Mouse (Mus musculus) heart, embryonic 11.5 days (tissue): ENCODE results near the gene Klhdc4. TPM values are rescaled to one million over a fixed set of nuclear protein-coding genes. Genes with fewer than 3 reads are reported as not detected.

Experiments
- ATAC-seq: fragments of 200-750 bp; cut with Nextera tagmentation; replicated peaks from 2 replicates; pipeline ENCODE4 v1.8.0; 2017; ENCODE audit warnings: moderate library complexity; ENCODE audit not compliant: insufficient number of reproducible peaks, low FRiP score, low TSS enrichment
- H3K27ac ChIP-seq: fragments of 300-500 bp; sonication (generic); 2 replicates; pipeline ENCODE4 v1.5.1; 2014; ENCODE audit warnings: mild to moderate bottlenecking, low read depth, low read length
- H3K27me3 ChIP-seq: fragments of 300-500 bp; sonication (generic); 2 replicates; pipeline ENCODE4 v1.6.1; 2014; ENCODE audit warnings: mild to moderate bottlenecking, low read length, mixed read lengths; ENCODE audit not compliant: control insufficient read depth, insufficient read depth
- H3K36me3 ChIP-seq: fragments of 300-500 bp; sonication (generic); 2 replicates; pipeline ENCODE4 v1.6.1; 2014; ENCODE audit warnings: mild to moderate bottlenecking, low read length, moderate library complexity, mixed read lengths; ENCODE audit not compliant: control insufficient read depth, insufficient read depth
- H3K4me1 ChIP-seq: fragments of 300-500 bp; sonication (generic); 2 replicates; pipeline ENCODE4 v1.6.1; 2014; ENCODE audit warnings: low read length; ENCODE audit not compliant: control insufficient read depth, insufficient read depth
- H3K4me2 ChIP-seq: fragments of 300-500 bp; sonication (generic); 2 replicates; pipeline ENCODE4 v1.6.1; 2014; ENCODE audit warnings: mild to moderate bottlenecking, moderate library complexity
- H3K4me3 ChIP-seq: fragments of 300-500 bp; sonication (generic); 2 replicates; pipeline ENCODE4 v1.5.1; 2014; ENCODE audit warnings: low read depth, low read length
- H3K9ac ChIP-seq: fragments of 300-500 bp; sonication (generic); 2 replicates; pipeline ENCODE4 v1.6.1; 2014; ENCODE audit warnings: mild to moderate bottlenecking, low read depth, low read length, moderate library complexity
- H3K9me3 ChIP-seq: fragments of 300-500 bp; sonication (generic); replicated peaks from 2 replicates; pipeline ENCODE4 v1.6.1; 2016; ENCODE audit warnings: low read length; ENCODE audit not compliant: control insufficient read depth
- WGBS: fragments of 180-500 bp; shearing (Covaris S2); extraction: QIAGEN DNeasy Blood & Tissue Kit; methylation state at CpG from one replicate; pipeline ENCODE4 v1.1.7; 2014; ENCODE audit not compliant: insufficient replicate concordance; 5-methylcytosine and 5-hydroxymethylcytosine counted together
- polyA plus RNA-seq: library from polyadenylated mRNA; unstranded; fragments of >200 nt; fragmentation: Nextera tagmentation; extraction: Ambion mirVana; gene quantifications from 2 replicates; pipeline ENCODE4 v1.2.1, GENCODE M21; 2014

Klhdc4 gene
- polyA plus RNA-seq, 1 experiment from 2014 or later: 31.1 TPM

DNA sequence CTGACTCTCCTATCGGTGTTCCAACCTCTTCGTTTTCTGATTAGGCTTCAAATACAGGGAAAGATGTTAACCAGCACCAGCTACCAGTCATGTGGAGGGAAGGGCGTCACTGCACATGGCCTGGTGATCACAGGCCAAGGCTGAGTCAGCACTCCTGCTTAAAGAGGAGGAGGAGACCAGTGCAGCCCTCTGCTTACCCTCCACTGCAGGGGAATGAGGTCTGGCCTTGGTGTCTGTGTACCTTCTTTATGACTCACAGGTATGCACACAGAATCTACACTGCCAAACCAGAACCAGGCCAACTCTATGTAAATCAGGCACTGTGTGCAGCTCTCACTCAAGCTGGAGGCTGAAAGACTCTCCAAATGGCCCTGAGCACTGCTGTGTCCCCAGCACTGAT lies 17.9 kb downstream of the Klhdc4 start:
- Histone ChIP-seq H3K36me3 (peaks cover 2% of the 10 kb centered on the region; the same call in 1 of the 2 replicates), H3K4me3 (no peak overlapping the region), H3K4me1 (0 out of 2 replicates have a peak, but pooled peaks cover 3% of the 10 kb centered on the region), H3K9me3 (no peaks in the 10 kb centered on the region), H3K4me2 (no peak overlapping the region), H3K27me3 (no peaks in the 10 kb centered on the region), H3K9ac (no peak overlapping the region), H3K27ac (no peak overlapping the region)
- no peak for ATAC-seq
- 84% methylated on average over 3 of the region's 3 CpGs for WGBS

GRCm38 (mm10) chr8:121809524-121810155 lies 19.7 kb downstream of the Klhdc4 start:
- no peaks in the 10 kb centered on the region for H3K9me3 ChIP-seq
- H3K27me3 ChIP-seq: no peaks in the 10 kb centered on the region
- H3K27ac ChIP-seq: no peak overlapping the region
- no peak overlapping the region for H3K4me3 ChIP-seq
- H3K4me2 ChIP-seq: no peak overlapping the region
- WGBS: 82% methylated on average over 11 of the region's 11 CpGs
- 0 out of 2 replicates have a peak, but pooled peaks cover 3% of the 10 kb centered on the region for H3K4me1 ChIP-seq
- no peak for ATAC-seq
- peaks cover 7% of the 10 kb centered on the region; the same call in 1 of the 2 replicates for H3K36me3 ChIP-seq
- H3K9ac ChIP-seq: no peak overlapping the region

DNA sequence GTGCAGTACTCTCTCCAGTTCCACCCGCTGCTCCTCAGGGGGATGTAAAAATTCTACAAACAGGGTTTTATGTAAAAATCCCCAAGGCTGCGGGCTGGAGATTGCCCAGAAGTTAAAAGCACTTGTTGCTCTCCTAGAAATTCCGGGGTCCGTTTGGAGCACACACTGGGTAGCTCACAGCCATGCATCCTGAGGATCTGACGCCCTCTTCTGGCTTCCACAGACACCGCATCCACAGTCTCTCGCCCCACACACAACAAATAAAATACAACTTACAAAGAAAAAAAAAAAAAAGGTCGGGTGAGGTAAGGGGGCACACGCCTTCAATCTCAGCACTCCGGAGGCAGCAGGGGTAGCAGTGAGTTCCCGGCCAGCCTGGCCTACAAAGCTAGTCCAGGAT lies 21.3 kb downstream of the Klhdc4 start:
- WGBS: 70% methylated on average over 11 of the region's 11 CpGs
- no peaks in the 10 kb centered on the region for H3K27me3 ChIP-seq
- no peak overlapping the region for H3K27ac ChIP-seq
- H3K4me3 ChIP-seq: no peak overlapping the region
- no peaks in the 10 kb centered on the region for H3K9me3 ChIP-seq
- H3K4me1 ChIP-seq: 0 out of 2 replicates have a peak, but pooled peaks cover 3% of the 10 kb centered on the region
- no peak overlapping the region for H3K4me2 ChIP-seq
- H3K36me3 ChIP-seq: peaks cover 5% of the 10 kb centered on the region; the same call in 1 of the 2 replicates
- ATAC-seq: no peak
- no peak overlapping the region for H3K9ac ChIP-seq

GRCm38 (mm10) chr8:121806126-121806525 lies 23.2 kb downstream of the Klhdc4 start:
- no peak for ATAC-seq
- Histone ChIP-seq H3K27ac (no peak overlapping the region), H3K9me3 (no peaks in the 10 kb centered on the region), H3K4me2 (no peak overlapping the region), H3K4me1 (peaks cover 6% of the 10 kb centered on the region; the same call in 1 of the 2 replicates), H3K36me3 (0 out of 2 replicates have a peak, but pooled peaks cover 5% of the 10 kb centered on the region), H3K9ac (no peak overlapping the region), H3K27me3 (no peaks in the 10 kb centered on the region), H3K4me3 (no peak overlapping the region)
- WGBS: 88% methylated on average over 13 of the region's 13 CpGs

- H3K36me3 ChIP-seq: peaks cover 5% of the 10 kb centered on the region; the same call in 1 of the 2 replicates
These were observed 24.5 kb downstream of the Klhdc4 start for GRCm38 (mm10) chr8:121804829-121805228.

GRCm38 (mm10) chr8:121798401-121798800 lies 31.0 kb downstream of the Klhdc4 start:
- H3K27ac ChIP-seq: peak overlapping the region; percentile 38; the same call in 1 of the 2 replicates
- no peak overlapping the region for H3K9ac ChIP-seq
- peaks cover 3% of the 10 kb centered on the region for H3K36me3 ChIP-seq
- no peaks in the 10 kb centered on the region for H3K9me3 ChIP-seq
- 0 out of 2 replicates have a peak overlapping the region, but pooled peaks have one; percentile 3 for H3K4me2 ChIP-seq
- WGBS: 52% methylated on average over 6 of the region's 6 CpGs
- no peak for ATAC-seq
- no peaks in the 10 kb centered on the region for H3K27me3 ChIP-seq
- H3K4me3 ChIP-seq: no peak overlapping the region
- peaks cover 29% of the 10 kb centered on the region for H3K4me1 ChIP-seq

More at GRCm38 (mm10) chr8:121804829-121805228, 24.5 kb downstream of the Klhdc4 start:
- Histone ChIP-seq H3K27me3 (no peaks in the 10 kb centered on the region), H3K9me3 (no peaks in the 10 kb centered on the region), H3K4me1 (peaks cover 15% of the 10 kb centered on the region), H3K4me3 (no peak overlapping the region), H3K4me2 (no peak overlapping the region), H3K27ac (no peak overlapping the region), H3K9ac (no peak overlapping the region)
- ATAC-seq: no peak
- 94% methylated on average over 5 of the region's 5 CpGs for WGBS

DNA sequence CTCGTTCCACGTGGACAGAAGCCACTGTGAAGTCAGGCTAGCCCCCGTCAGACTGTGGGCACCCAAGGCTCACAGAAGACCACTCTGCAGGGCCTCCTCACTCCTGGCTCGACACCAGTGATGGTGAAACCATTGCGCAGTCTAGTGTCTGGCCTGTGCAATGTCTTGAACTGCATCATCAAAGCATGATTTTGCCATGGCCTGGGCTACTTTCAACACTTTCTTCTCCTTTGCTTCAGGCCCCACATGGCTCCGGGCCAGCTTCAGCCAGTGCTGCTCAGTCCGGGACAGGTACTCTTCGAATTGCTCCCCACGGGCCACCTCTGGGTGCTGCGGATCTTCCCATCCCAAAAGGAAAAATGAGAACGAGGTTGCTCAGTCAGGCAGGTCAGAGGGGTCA lies 33.0 kb downstream of the Klhdc4 start:
- no peaks in the 10 kb centered on the region for H3K9me3 ChIP-seq
- peaks cover 3% of the 10 kb centered on the region for H3K36me3 ChIP-seq
- H3K27ac ChIP-seq: no peak overlapping the region
- H3K27me3 ChIP-seq: no peaks in the 10 kb centered on the region
- no peak overlapping the region for H3K4me2 ChIP-seq
- 91% methylated on average over 11 of the region's 11 CpGs for WGBS
- ATAC-seq: no peak
- H3K4me1 ChIP-seq: peaks cover 42% of the 10 kb centered on the region
- no peak overlapping the region for H3K4me3 ChIP-seq
- no peak overlapping the region for H3K9ac ChIP-seq

DNA sequence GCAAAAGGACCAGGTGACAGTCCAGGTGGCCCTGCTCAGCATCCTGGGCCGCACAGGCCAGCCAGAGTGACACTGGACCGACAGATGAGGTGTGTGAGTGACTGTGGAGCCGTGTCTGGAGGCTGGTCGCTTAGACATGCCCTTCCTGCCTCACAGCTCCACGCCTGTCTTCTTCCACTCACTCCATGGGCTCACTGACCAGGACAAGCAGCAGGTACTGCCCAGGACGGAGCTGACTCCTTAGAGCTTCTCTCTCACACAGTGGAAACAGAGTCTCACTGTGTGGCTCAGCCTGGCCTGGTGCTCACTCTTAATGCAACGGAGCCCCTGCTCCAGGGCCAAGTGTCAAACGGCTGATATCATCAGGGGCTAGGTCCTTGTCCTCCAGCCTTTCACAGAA lies 33.9 kb downstream of the Klhdc4 start:
- Histone ChIP-seq H3K9ac (no peak overlapping the region), H3K4me2 (no peak overlapping the region), H3K4me3 (no peak overlapping the region), H3K9me3 (no peaks in the 10 kb centered on the region), H3K36me3 (peaks cover 3% of the 10 kb centered on the region), H3K27ac (no peak overlapping the region), H3K4me1 (peaks cover 37% of the 10 kb centered on the region), H3K27me3 (no peaks in the 10 kb centered on the region)
- WGBS: 82% methylated on average over 8 of the region's 8 CpGs
- no peak for ATAC-seq

DNA sequence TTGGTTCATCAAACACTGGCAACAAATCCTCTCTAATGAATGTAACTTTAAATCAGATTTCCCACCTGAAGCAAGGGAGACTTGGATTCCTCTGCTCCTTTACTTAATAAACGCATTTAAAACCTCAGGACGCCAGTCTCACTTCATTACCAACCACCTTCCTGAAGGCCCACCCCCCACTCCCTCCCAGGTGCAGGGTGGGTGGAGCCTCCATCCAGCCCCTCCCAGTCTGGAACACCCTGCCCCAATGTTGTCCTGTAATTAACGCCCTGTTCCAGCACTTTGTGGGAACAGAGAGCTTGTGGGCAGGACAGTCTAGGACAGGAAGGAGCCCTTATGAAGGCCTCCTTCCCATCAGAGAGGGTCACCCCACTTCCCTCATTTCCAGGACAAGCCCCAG lies 35.2 kb downstream of the Klhdc4 start:
- Histone ChIP-seq H3K9ac (0 out of 2 replicates have a peak overlapping the region, but pooled peaks have one; percentile 28), H3K4me2 (no peak overlapping the region), H3K27me3 (no peaks in the 10 kb centered on the region), H3K4me1 (peaks cover 32% of the 10 kb centered on the region), H3K27ac (no peak overlapping the region), H3K9me3 (no peaks in the 10 kb centered on the region), H3K4me3 (no peak overlapping the region), H3K36me3 (peaks cover 3% of the 10 kb centered on the region; the same call in 1 of the 2 replicates)
- ATAC-seq: no peak
- WGBS: 52% methylated on average over 3 of the region's 3 CpGs
